Mouse (Mus musculus): ENCODE measurements around the gene C2cd3. TPM values are rescaled to one million over a fixed set of nuclear protein-coding genes. Genes with fewer than 3 reads are reported as not detected.

C2cd3 gene
- total and polyA plus RNA-seq, 3 experiments, result 8.5 to 23.5 TPM; not detected in 1

GRCm38 (mm10) chr7:100364888-100365287, 7.1 kb upstream of the C2cd3 start:
- Histone ChIP-seq H3K9ac (ENCODE audit: control insufficient read depth, low read depth, low read length, poor library complexity, severe bottlenecking) (0 out of 2 replicates have a peak overlapping the region, but pooled peaks have one; percentile 1), H3K36me3 (ENCODE audit: control insufficient read depth in 1 of 2, insufficient read depth in 2 of 2, low read length in 2 of 2) (peaks cover 5 to 16% of the 10 kb centered on the region in 2 experiments; a peak in 3 of 4 replicates), H3K4me1 (ENCODE audit: control insufficient read depth in 1 of 2, insufficient read depth in 2 of 2, low read length in 2 of 2) (peaks cover 3 to 6% of the 10 kb centered on the region in 2 experiments), H3K9me3 (replicated peaks; ENCODE audit: insufficient read depth, low read length) (no peaks in the 10 kb centered on the region), H3K4me3 (ENCODE audit: control insufficient read depth in 1 of 2, insufficient read depth in 1 of 2, low read depth in 2 of 2, low read length in 2 of 2) (no peak overlapping the region), H3K27ac (ENCODE audit: control insufficient read depth, low read depth, low read length) (no peak overlapping the region; the same call in 1 of the 2 replicates), H3K27me3 (ENCODE audit: control insufficient read depth in 1 of 2, insufficient read depth in 2 of 2, low read length in 2 of 2) (no peaks in the 10 kb centered on the region), H3K79me2 (ENCODE audit: control insufficient read depth, insufficient read depth, low read length, poor library complexity) (peaks cover 9% of the 10 kb centered on the region; the same call in 1 of the 2 replicates)
- TF ChIP-seq MYC (IDR thresholded peaks at IDR 0.05; ENCODE audit: low read depth, low read length), result no peak
- peak; percentile 65; the same call in 1 of the 2 replicates for TF ChIP-seq SIN3A (IDR thresholded peaks at IDR 0.05; ENCODE audit: low read length)
- 0 out of 2 replicates have a peak, but pooled peaks have one; percentile 19 for TF ChIP-seq HCFC1 (IDR thresholded peaks at IDR 0.05; ENCODE audit: low read depth, low read length)
- no peak for TF ChIP-seq RAD21 (IDR thresholded peaks at IDR 0.05; ENCODE audit: low read depth, low read length)
- no peak for TF ChIP-seq POLR2AphosphoS2 (IDR thresholded peaks at IDR 0.05; ENCODE audit: low read length)
- no peak for TF ChIP-seq USF2 (IDR thresholded peaks at IDR 0.05; ENCODE audit: borderline replicate concordance in 1 of 2, insufficient read depth in 1 of 2, low read depth in 1 of 2, low read length in 2 of 2)
- 0 out of 2 replicates have a peak, but pooled peaks have one; percentile 30 for TF ChIP-seq MXI1 (IDR thresholded peaks at IDR 0.05; ENCODE audit: low read depth, low read length)
- peak; percentile 64 for DNase-seq (ENCODE audit: low read depth, low spot score)

GRCm38 (mm10) chr7:100372452-100372980, 483 bp downstream of the C2cd3 start:
- DNase-seq (ENCODE audit: low read depth, low spot score), result peak; percentile 66
- Histone ChIP-seq H3K27me3 (ENCODE audit: control insufficient read depth in 1 of 2, insufficient read depth in 2 of 2, low read length in 2 of 2) (no peaks in the 10 kb centered on the region), H3K4me3 (ENCODE audit: control insufficient read depth in 1 of 2, insufficient read depth in 1 of 2, low read depth in 2 of 2, low read length in 2 of 2) (peak overlapping the region; percentile 67 to 85), H3K27ac (ENCODE audit: control insufficient read depth, low read depth, low read length) (peak overlapping the region; percentile 62), H3K9me3 (replicated peaks; ENCODE audit: insufficient read depth, low read length) (no peaks in the 10 kb centered on the region), H3K79me2 (ENCODE audit: control insufficient read depth, insufficient read depth, low read length, poor library complexity) (peaks cover 25% of the 10 kb centered on the region), H3K36me3 (ENCODE audit: control insufficient read depth in 1 of 2, insufficient read depth in 2 of 2, low read length in 2 of 2) (peaks cover 0 to 15% of the 10 kb centered on the region in 2 experiments), H3K9ac (ENCODE audit: control insufficient read depth, low read depth, low read length, poor library complexity, severe bottlenecking) (peak overlapping the region; percentile 74), H3K4me1 (ENCODE audit: control insufficient read depth in 1 of 2, insufficient read depth in 2 of 2, low read length in 2 of 2) (no peaks in the 10 kb centered on the region)
- no peak for TF ChIP-seq MEF2A (IDR thresholded peaks at IDR 0.05; ENCODE audit: extremely low read depth, insufficient replicate concordance, low read depth, low read length, poor library complexity, severe bottlenecking)
- TF ChIP-seq MYC (IDR thresholded peaks at IDR 0.05; ENCODE audit: low read depth, low read length), result peak; percentile 55
- no peak for TF ChIP-seq POLR2AphosphoS5 (IDR thresholded peaks at IDR 0.05; ENCODE audit: borderline replicate concordance, low read depth, low read length)
- peak; percentile 43; the same call in 1 of the 2 replicates for TF ChIP-seq SIN3A (IDR thresholded peaks at IDR 0.05; ENCODE audit: low read length)
- 0 out of 2 replicates have a peak, but pooled peaks have one; percentile 6 for TF ChIP-seq TCF12 (IDR thresholded peaks at IDR 0.05; ENCODE audit: low read depth, low read length)
- TF ChIP-seq ZNF384 (IDR thresholded peaks at IDR 0.05; ENCODE audit: low read depth, low read length), result peak; percentile 66
- peak; percentile 33; the same call in 1 of the 2 replicates for TF ChIP-seq MXI1 (IDR thresholded peaks at IDR 0.05; ENCODE audit: low read depth, low read length)
- no peak for TF ChIP-seq CHD2 (IDR thresholded peaks at IDR 0.05; ENCODE audit: low read length)
- TF ChIP-seq USF1 (IDR thresholded peaks at IDR 0.05; ENCODE audit: low read depth, low read length), result no peak
